Mouse (Mus musculus): ENCODE data around the gene Tns1. TPM values are rescaled to one million over a fixed set of nuclear protein-coding genes. Genes with fewer than 3 reads are reported as not detected.
"Not testable (repeated sequence)": the region's sequence is repeated elsewhere in the genome, so short reads cannot be mapped to it uniquely, and the experiment has no call there.

The Tns1 gene
- polyA plus RNA-seq, 2 experiments from 2014 or later, result 19.0 to 40.5 TPM

DNA sequence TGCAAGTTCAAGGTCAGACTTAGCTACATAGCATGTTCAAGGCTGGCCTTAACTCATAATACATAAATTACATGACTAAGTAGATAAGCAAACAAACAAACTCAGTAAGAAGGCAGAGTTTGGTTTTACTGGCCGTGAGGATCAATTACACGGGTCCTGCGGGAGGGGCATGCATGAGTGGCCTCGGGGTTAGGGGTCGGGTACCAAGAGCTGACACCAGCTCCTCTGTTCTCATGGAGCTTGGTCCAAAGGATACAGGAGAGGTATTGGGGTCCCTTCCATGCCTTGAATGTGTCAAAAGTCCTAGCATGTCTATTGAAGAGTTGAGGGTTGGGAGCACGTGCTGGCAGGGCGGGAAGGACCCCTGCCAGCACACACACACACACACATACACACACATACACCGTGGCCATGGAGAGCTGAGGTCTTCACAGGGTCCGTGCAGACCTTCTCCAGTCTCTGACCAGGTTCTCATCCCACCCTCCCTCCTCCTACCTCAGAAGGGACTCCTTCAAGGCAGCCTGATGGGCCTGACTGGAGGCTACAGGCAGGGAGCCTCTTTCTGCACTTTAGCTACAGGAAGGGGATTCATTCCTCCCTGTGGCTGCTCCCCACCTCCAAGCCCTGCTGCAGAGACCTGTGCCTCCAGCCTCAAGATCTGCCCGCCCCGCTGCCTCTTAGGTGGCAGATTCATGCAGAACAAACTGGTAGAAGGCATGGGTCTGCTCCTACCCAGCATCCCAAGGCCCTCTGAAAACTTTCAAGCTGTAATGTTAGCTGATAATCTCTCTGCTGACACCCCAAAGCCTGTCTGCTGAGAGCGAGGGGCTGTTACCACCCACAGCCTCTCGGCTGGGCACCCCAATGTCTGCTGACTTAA is 215.9 kb downstream of the Tns1 start:
- no peak for ATAC-seq

DNA sequence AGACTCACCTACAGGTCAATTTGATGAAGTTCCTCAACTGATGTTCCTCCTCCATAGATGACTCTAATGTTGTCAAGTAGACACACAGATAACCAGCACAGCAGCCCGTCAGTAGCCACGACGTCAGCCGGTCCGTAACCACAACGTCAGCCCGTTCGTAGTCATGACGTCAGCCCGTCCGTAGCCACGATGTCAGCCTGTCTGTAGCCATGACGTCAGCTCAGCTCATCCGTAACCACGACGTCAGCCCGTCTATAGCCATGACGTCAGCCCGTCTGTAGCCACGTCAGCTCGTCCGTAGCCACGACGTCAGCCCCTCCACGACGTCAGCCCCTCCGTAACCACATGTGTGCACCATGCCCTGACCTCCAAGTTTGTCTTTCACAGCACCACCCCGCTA is 217.1 kb downstream of the Tns1 start:
- ATAC-seq, result no peak

DNA sequence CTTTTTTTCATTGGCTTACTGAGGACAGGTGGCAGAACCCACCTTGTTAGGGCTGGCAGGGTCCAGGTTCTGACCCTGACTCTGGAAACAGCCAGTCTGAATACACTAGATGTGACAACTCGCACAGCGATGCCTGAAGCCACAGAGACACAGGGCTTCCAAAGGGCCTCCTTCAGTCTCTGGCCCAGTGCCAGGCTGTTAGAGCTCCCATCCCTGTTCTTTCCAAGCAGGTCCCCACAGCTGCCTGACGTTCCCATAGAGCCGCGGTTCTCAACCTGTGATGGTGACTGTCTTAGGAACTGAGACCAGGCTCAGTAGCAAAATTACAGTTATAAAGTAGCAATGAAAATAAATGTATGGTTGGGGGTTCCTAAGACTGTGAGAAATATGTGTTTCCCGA is 217.9 kb downstream of the Tns1 start:
- ATAC-seq, result no peak

DNA sequence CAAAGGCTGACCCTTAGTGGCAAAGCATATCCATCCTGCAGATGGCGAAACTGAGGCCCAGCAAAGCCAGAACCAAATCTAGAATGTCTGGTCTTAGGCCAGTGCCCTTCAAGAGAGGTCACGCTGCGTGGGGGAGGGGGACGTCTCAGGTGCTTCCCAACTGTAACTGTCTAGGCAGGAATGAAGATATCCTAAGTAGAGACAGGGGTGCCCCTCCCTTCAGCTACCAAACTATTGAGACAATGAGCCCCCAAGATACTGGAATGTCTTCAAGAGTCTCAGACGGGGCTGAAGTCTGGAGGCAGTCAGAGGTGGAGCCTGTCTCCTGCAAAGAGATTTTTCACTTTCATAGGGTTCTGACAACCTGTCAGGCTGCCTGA is 218.4 kb downstream of the Tns1 start:
- no peak for ATAC-seq

DNA sequence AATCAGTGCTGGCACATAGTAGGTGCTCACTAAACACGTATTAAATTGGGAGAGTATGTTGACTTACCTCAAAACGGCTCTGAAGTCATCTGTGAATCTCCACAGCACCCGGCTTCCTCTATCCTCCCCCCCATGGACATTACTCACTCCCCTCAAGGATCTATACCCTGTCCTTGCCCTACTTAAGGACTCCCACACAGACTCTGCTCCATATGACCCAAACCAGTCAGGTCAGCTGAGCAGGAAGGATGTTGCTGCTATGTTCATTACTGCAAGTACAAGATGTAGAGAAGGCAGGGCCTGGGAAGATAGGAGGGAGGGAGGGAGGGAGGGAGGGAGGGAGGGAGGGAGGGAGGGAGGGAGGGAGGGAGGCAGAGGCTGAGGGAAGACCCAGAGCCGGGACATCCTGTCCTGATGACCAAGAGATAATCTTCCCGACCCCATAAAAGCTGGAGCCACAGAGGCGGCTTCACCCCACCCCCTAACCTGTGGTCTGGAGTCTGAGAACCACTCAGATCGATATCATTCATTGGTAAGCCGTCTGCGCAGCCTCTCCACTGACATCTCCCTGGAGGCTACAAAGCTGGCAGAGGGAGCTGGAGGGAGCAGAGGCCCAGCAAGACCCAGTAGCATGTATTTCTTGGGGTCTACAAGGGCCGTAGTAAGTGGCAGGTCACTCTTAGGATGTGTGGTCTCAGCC is 219.0 kb downstream of the Tns1 start:
- ATAC-seq, result no peak

DNA sequence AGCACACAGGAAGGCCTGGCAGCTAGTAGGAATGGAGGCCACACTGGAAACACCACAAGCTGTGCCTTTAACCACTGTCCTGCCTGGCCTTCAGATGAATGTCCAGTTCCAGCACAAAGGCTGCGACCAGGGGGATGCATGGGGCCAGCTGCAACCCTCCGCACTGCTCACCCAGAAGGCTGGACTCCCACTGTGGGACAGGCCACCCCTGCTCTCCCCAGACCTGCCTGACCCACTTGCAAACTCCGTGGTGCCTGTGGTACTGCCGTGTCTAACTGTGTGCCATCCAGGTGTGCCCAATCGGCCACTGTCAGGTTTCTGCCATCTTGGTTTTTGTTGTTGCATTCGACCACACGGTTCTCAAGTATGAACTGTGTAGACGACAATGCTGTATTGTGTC is 219.6 kb downstream of the Tns1 start:
- no peak for ATAC-seq

DNA sequence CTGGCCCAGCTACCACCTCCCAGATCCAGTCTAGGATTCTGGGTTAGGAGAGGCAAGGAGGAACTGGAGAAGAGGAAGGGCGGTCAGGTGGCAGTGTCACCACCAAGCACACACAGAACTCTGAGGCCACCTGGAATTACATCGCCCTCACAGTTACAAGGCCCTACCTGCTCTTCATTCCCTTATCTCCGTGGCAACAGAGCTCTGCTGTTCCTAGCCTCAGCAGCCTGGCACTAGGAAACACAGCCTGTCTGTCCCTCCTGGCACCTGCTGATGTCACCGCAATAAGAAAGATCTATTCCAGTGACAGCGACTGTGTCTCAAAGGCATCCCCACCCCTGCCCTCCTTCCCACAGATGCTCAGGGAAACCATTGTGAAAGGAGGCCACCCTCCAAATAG is 221.2 kb downstream of the Tns1 start:
- ATAC-seq, result no peak

DNA sequence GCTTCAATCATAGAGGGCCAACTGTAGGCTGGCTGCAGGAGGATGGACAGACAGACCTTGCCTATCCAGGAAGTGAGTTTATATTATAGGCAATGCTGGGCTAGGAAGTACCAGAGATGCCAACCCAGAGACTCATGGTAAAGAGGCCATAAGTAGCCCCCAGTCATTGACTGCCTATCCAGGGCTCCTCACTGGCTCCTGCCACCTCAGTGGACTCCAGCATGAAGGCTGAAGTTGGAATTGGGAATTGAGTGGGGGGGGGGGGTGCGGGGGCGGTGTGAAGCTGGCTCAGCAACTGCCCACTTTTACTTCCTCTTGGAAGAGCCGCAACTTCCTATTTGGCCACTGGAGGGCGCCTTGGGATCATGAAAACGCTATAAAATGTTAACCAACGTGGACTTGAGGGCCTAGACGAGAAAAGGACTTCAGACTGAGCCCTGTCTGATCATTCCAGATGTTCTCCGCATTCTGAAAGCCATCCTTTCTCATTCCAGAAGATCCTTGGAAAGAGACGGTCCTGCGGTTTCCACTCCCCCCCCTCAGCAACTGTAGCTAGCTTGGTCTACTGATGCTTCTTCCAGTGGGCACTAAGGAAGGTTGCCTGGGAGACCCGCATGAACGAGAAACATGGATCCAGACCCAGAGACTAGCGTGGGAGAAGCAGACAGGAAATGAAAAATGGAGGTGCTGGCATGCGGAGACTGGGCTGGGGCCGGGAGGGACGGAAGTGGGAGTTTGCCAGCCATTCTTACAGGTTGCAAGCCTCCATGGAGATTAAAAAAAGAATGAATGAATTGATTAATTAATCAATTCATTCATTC is 221.9 kb downstream of the Tns1 start:
- ATAC-seq, result peak; percentile 75

DNA sequence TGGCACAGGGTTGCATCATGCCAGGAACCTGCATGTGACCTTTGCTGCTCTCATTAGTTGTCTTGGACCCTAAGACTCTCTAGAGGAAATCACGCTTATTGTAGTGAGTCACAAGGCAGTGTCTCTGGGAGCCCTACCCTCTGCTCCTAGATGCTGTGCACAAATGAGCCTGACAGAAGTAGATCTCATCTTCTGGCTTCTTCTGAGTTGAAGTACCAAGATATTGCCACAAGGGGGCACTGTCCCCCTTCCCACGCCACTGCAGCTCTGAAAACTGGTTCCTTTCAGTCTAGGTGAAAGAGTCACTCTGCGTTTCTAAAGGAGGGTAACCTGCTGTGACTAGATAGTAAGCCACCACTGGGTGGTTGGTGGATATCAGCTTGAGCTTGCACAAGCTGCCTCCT is 222.8 kb downstream of the Tns1 start:
- peak; percentile 73 for ATAC-seq

DNA sequence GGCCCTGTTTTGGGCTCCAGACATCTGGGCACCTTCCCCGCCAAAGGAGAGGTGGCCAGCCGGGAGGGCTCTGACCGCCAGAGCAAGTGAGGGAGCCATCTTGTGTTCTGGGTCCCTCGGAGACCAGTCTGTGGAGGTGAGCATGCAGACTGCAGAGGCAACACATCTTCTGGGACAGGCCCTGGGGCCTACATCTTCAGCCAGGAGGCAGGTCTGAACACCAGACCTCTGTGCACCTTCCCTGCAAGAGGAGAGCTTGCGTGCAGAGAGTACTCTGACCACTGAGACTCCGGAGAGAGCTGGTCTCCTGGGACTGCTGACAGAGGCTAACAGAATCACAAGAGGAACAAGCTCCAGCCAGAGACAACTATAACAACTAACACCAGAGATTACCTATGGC is 228.8 kb downstream of the Tns1 start:
- ATAC-seq, result not testable (repeated sequence)

DNA sequence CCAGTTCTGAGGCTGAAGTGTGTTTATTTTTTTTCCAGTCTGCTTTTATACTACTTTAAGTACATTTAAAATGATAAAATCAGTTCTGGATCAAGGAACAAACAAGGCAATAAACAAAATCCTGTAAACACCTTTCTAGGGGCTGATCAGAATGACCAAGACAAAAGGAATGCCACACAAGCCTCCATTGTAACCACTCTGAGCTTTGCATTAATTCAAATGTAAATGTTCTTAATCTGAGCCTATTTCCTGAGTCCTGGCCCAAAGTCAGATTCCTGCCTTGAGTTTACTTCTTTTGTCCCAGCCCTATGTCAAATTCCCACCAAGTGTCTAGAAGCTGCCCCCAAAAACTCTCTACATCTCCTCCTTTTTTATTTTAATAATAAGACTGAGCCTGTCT is 243.5 kb downstream of the Tns1 start:
- no peak for ATAC-seq

DNA sequence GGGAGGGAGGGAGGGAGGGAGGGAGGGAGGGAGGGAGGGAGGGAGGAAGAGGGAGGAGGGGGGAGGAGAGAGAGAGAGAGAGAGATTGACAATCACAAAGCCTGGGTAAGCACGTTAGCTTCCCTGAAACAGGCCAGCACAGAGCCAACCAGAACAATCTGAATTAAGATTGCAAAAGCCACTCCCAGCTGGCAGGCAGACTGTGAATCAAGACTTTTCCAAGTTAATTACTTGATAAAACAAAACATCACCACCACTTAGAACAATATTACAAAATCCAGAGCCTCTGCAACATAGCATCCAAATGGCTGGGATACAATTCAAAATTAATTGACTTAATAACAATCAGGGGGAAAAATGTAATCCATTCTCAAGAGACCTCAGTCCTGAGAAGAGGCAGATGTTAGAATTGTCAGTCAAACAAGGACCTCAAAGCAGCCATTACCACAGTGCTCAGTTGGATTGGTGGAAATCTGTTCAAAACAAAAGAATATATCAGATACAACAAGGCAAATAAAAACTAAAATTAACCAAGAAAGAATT is 248.5 kb downstream of the Tns1 start:
- ATAC-seq, result no peak

DNA sequence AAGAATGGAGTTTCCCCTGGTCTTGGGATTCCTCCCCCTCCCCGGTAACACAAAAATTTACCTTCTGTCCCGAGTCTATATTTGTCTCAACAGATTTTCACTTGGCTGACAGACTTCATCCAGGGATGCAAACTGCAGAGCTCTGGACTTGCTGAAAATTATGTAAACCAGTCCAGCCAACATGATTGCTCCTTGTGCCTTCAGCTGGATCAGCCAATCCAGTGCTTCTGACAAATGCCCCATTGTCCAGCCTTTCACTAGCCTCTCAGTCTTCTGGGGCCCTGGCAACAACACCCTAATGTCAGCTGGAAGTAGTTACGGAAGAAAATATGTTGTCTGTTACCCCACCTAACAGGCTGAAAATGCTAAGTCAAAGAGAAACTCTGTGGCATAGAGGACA is 259.9 kb downstream of the Tns1 start:
- ATAC-seq, result no peak

DNA sequence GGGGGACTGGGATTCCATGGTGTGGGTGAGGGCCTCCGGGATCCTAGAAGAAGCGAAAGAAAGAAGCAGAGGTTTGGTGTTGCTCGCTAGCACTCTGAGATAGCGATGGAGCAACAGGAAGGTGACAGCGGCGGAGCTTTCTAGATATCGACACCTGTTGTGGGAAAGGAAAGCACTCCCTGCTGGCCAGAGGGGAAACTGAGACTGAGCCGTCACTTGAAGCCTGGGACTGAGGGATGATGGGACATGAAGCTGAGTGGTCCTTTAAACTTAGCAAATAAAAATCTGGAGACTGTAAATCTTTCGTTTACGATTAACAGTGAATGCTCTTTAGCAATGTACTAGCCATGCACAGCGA is 261.2 kb downstream of the Tns1 start:
- ATAC-seq, result no peak

DNA sequence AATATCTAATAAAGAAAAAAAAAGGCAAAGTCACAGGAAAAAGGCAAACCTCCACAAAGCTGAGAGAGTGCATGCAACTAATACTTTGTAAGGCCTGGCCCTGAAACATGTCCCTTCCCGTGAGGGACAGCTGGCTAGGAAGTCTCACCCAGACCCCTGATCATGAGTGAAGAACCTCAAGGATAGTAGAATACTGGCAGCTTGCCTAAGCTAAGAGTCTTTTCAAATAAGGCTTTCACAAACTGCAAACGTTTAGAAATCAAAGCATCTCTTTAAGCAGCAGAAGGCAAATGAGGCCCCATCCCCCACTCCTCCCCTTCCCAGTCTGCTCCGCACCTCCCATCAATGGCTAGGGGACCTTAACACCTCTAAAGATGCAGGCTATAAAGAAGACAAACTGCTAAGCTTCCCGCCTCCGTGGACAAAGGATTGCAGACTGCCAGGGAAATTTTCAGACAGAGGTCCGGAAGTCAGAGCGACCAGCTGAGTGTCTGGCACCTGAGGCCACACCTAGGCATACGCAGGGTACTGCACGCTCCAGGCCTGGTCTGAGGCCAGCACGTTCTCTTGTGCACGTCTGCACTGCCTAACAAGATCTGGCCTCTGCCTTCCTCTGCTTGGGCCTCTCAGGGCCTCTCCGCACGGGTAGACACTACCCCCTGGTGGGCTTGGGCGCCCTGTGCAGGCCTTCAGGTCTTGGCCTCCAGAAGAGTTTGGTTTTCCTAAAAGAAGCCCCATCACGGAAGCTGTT is 261.8 kb downstream of the Tns1 start:
- ATAC-seq, result no peak

DNA sequence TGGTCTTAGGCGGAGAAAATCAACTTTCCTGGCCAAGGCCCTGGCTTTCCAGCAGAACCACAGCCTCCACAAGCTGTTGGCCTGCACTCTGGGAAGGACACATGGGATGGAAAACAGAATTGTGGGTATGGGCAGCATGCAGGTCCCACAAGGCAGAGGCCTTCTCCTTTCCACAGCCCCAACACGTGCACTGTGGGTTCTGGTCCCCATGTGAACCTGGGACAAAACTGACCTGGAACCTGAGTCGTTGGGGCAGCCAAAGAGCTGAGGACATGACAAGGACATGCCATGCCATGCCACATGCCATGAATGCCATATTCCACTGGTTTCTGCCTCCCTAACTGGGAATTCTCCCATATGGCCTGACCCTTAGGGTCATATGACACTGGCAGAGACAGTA is 263.8 kb downstream of the Tns1 start:
- ATAC-seq, result no peak

Other genes starting within 250 kb of the Tns1 start
- gene Rufy4, start 1.1 kb upstream of the Tns1 start, polyA plus RNA-seq (2017; shearing (Covaris generic)), result not detected
- gene Cxcr2, start 29.5 kb upstream of the Tns1 start, polyA plus RNA-seq (2017; shearing (Covaris generic)), result not detected
- not detected for gene Cxcr1, start 70.2 kb upstream of the Tns1 start, polyA plus RNA-seq (2017; shearing (Covaris generic))
- gene Arpc2, start 111.6 kb upstream of the Tns1 start, polyA plus RNA-seq (2017; shearing (Covaris generic)), result 100 to 1,000 TPM; 614 to 635 TPM
- gene Gpbar1, start 154.1 kb upstream of the Tns1 start, polyA plus RNA-seq (2017; shearing (Covaris generic)), result 1 to 10 TPM in 1 of 2 experiments, not detected in 1; 1.1 TPM
- 100 to 1,000 TPM; 205 to 288 TPM for gene Aamp, start 160.3 kb upstream of the Tns1 start, polyA plus RNA-seq (2017; shearing (Covaris generic))
- gene Pnkd, start 160.5 kb upstream of the Tns1 start, polyA plus RNA-seq (2017; shearing (Covaris generic)), result 10 to 100 TPM; 78.8 to 83.8 TPM
- 10 to 100 TPM; 16.7 to 27.5 TPM for gene Tmbim1, start 181.2 kb upstream of the Tns1 start, polyA plus RNA-seq (2017; shearing (Covaris generic))
- under 1 TPM in 1 of 2 experiments, not detected in 1; 0.29 TPM for gene Catip, start 237.7 kb upstream of the Tns1 start, polyA plus RNA-seq (2017; shearing (Covaris generic))